Mouse (Mus musculus) midbrain, embryonic 11.5 days (tissue): ENCODE measurements at regions not wholly inside any gene's neighbourhood (a gene's known extent, or its start where the extent isn't known, plus 50 kb on each side); places are given as distances from the start of the nearest gene placed in this dataset.

Experiments
- ATAC-seq: fragments of 200-750 bp; cut with Nextera tagmentation; 2 replicates; pipeline ENCODE4 v1.8.0; 2017; ENCODE audit warnings: moderate TSS enrichment, moderate library complexity; ENCODE audit not compliant: low FRiP score
- DNase-seq: peaks from one replicate; pipeline ENCODE4 v3.0.0; 2015; ENCODE audit warnings: low spot score; ENCODE audit errors: missing footprints
- H3K27ac ChIP-seq: fragments of 300-500 bp; sonication (generic); 2 replicates; pipeline ENCODE4 v1.5.1; 2014; ENCODE audit warnings: low read depth, low read length
- H3K27me3 ChIP-seq: fragments of 300-500 bp; sonication (generic); 2 replicates; pipeline ENCODE4 v1.6.1; 2014; ENCODE audit warnings: mild to moderate bottlenecking, low read length, moderate library complexity, mixed read lengths; ENCODE audit not compliant: control insufficient read depth, insufficient read depth
- H3K36me3 ChIP-seq: fragments of 300-500 bp; sonication (generic); 2 replicates; pipeline ENCODE4 v1.6.1; 2014; ENCODE audit warnings: mild to moderate bottlenecking, low read length, moderate library complexity, mixed read lengths; ENCODE audit not compliant: control insufficient read depth, insufficient read depth
- H3K4me1 ChIP-seq: fragments of 300-500 bp; sonication (generic); 2 replicates; pipeline ENCODE4 v1.6.1; 2014; ENCODE audit warnings: low read length; ENCODE audit not compliant: control insufficient read depth, insufficient read depth
- H3K4me2 ChIP-seq: fragments of 300-500 bp; sonication (generic); 2 replicates; pipeline ENCODE4 v1.6.1; 2014; ENCODE audit warnings: mild to moderate bottlenecking, moderate library complexity
- H3K4me3 ChIP-seq: fragments of 300-500 bp; sonication (generic); 2 replicates; pipeline ENCODE4 v1.5.1; 2014; ENCODE audit warnings: low read depth, low read length
- H3K9ac ChIP-seq: fragments of 300-500 bp; sonication (generic); 2 replicates; pipeline ENCODE4 v1.6.1; 2014; ENCODE audit warnings: low read length
- H3K9me3 ChIP-seq: fragments of 300-500 bp; sonication (generic); 2 replicates; pipeline ENCODE4 v1.6.1; 2016; ENCODE audit warnings: low read length; ENCODE audit not compliant: control insufficient read depth
- WGBS: fragments of 180-500 bp; shearing (Covaris S2); extraction: QIAGEN DNeasy Blood & Tissue Kit; methylation state at CpG from one replicate; pipeline ENCODE4 v1.1.7; 2014; 5-methylcytosine and 5-hydroxymethylcytosine counted together

- 14% methylated on average over 2 of the region's 2 CpGs for WGBS
- no peak overlapping the region for H3K27ac ChIP-seq
- H3K4me1 ChIP-seq, result no peaks in the 10 kb centered on the region
- no peaks in the 10 kb centered on the region for H3K36me3 ChIP-seq
- H3K4me2 ChIP-seq, result no peak overlapping the region
- H3K9me3 ChIP-seq, result no peaks in the 10 kb centered on the region
- no peaks in the 10 kb centered on the region for H3K27me3 ChIP-seq
- peak; percentile 75 for ATAC-seq
- H3K9ac ChIP-seq, result no peak overlapping the region
- peak; percentile 96 for DNase-seq
- no peak overlapping the region for H3K4me3 ChIP-seq
Measured at GRCm38 (mm10) chr7:82119266-82119665, 54.4 kb upstream of the Sh3gl3 start.

- Histone ChIP-seq H3K9me3 (no peaks in the 10 kb centered on the region), H3K4me3 (no peak overlapping the region), H3K4me2 (no peak overlapping the region), H3K4me1 (no peaks in the 10 kb centered on the region), H3K27me3 (no peaks in the 10 kb centered on the region), H3K36me3 (no peaks in the 10 kb centered on the region), H3K27ac (no peak overlapping the region), H3K9ac (no peak overlapping the region)
- no peak for DNase-seq
- ATAC-seq, result no peak
- WGBS, result 48% methylated on average over 9 of the region's 9 CpGs
Measured at GRCm38 (mm10) chr7:82119866-82120265, 53.8 kb upstream of the Sh3gl3 start.

GRCm38 (mm10) chr7:82121746-82122145 is 51.9 kb upstream of the Sh3gl3 start:
- no peaks in the 10 kb centered on the region for H3K4me1 ChIP-seq
- H3K27me3 ChIP-seq, result no peaks in the 10 kb centered on the region
- no peak overlapping the region for H3K4me3 ChIP-seq
- no peak for ATAC-seq
- H3K9ac ChIP-seq, result no peak overlapping the region
- peak; percentile 94 for DNase-seq
- no peaks in the 10 kb centered on the region for H3K36me3 ChIP-seq
- H3K27ac ChIP-seq, result no peak overlapping the region
- H3K4me2 ChIP-seq, result no peak overlapping the region
- H3K9me3 ChIP-seq, result no peaks in the 10 kb centered on the region
- 6% methylated on average over 1 of the region's 1 CpGs for WGBS
